In the genomic region with DNA sequence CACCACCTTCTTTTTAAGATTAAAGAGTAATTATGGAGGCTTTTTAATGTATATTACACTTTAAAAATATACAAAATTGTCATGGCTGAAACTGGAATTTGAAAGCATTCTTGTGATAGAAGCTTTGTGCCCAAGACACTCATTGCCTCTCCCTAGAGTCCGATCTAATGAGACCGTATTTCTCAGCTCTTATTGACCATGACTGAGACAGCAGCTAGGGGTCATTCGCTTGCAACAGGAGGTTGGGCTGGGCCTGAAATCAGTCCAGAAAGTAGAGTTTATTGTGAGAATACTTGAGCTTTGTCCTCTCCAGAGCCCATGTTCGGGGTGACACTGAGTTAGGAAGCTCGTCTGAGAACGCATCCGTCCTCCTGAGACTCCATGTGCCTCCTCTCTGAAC, we compare ENCODE assay signal across 29 mouse cellular contexts.
A peak's percentile ranks its signal among the peaks of the same experiment; 100 is the strongest.
DNase-seq lines count a peak whose midpoint lies in the region; ATAC-seq and TF ChIP-seq lines count a peak whose summit lies in the region.
"Had no signal": no experiment of that assay in that cellular context is flagged by ENCODE, and none has a peak within 500 bp of the region (broad histone marks: within the 10 kb centered on the region; RNA-seq: fewer than 3 reads in every experiment).

No protein-coding gene starts in this region.

- no peak for DNase-seq in embryonic facial prominence, embryonic 10.5 days (ENCODE audit: low spot score)
- peak; percentile 58 for DNase-seq in kidney, postnatal 0 days (ENCODE audit: low spot score)
- no peak for DNase-seq in kidney, adult 9 months
- peak; percentile 49 for DNase-seq in embryo, embryonic 10.5 days (ENCODE audit: low spot score)
- DNase-seq in mesoderm, embryonic 11.5 days (ENCODE audit: low read depth, low spot score), result peak; percentile 50
- DNase-seq in adrenal gland, adult 8-10 months, result no peak
- DNase-seq: adrenal gland, postnatal 14 days; B cell, adult 2 months; cerebellum, adult 18-20 months; cerebellum, adult 9-11 months; cerebellum, postnatal 25 days; gastrocnemius, postnatal 10 days; gastrocnemius, postnatal 36 days; heart, postnatal 10 days; heart, postnatal 36 days; kidney, adult 18-20 months had no signal

- TF ChIP-seq CTCF in kidney, postnatal 0 days (IDR thresholded peaks at IDR 0.05; ENCODE audit: low read depth), result no peak

- peaks cover 16% of the 10 kb centered on the region for H3K4me1 ChIP-seq in embryonic facial prominence, embryonic 15.5 days
- peaks cover 35% of the 10 kb centered on the region for H3K4me1 ChIP-seq in embryonic facial prominence, embryonic 10.5 days
- H3K4me1 ChIP-seq in kidney, postnatal 0 days (replicated peaks; ENCODE audit: insufficient read depth, low read length), result no peaks in the 10 kb centered on the region
- H3K4me1 ChIP-seq: forebrain, embryonic 12.5 days; intestine, embryonic 15.5 days had no signal

- no peak for ATAC-seq in embryonic facial prominence, embryonic 15.5 days (ENCODE audit: insufficient number of reproducible peaks, low FRiP score, low TSS enrichment, low read depth)
- no peak for ATAC-seq in kidney, postnatal 0 days (replicated peaks; ENCODE audit: low FRiP score, low read depth)
- ATAC-seq: forebrain, embryonic 16.5 days; hindbrain, embryonic 16.5 days; intestine, embryonic 15.5 days; Patski had no signal

- H3K9ac ChIP-seq in embryonic facial prominence, embryonic 15.5 days, result no peak overlapping the region
- H3K9ac ChIP-seq in kidney, postnatal 0 days (ENCODE audit: low read depth, low read length), result no peak overlapping the region
- H3K9ac ChIP-seq: forebrain, embryonic 12.5 days; heart, embryonic 12.5 days; heart, embryonic 15.5 days; hindbrain, embryonic 13.5 days; intestine, embryonic 15.5 days had no signal

- no peaks in the 10 kb centered on the region for H3K27me3 ChIP-seq in embryonic facial prominence, embryonic 15.5 days
- peaks cover 6% of the 10 kb centered on the region for H3K27me3 ChIP-seq in embryonic facial prominence, embryonic 10.5 days (replicated peaks; ENCODE audit: low read depth, poor library complexity, severe bottlenecking)
- H3K27me3 ChIP-seq in kidney, postnatal 0 days (ENCODE audit: insufficient read depth, low read length), result no peaks in the 10 kb centered on the region
- H3K27me3 ChIP-seq: CH12.LX; forebrain, embryonic 12.5 days; heart, embryonic 12.5 days; heart, embryonic 15.5 days; intestine, embryonic 15.5 days; Patski had no signal

- no peak overlapping the region for H3K4me2 ChIP-seq in embryonic facial prominence, embryonic 15.5 days (replicated peaks)
- no peak overlapping the region for H3K4me2 ChIP-seq in kidney, postnatal 0 days (ENCODE audit: low read length)
- H3K4me2 ChIP-seq: forebrain, embryonic 12.5 days; heart, embryonic 12.5 days; heart, embryonic 15.5 days; hindbrain, embryonic 13.5 days; intestine, embryonic 15.5 days had no signal

- 0 out of 2 replicates have a peak overlapping the region, but pooled peaks have one; percentile 8 for H3K27ac ChIP-seq in embryonic facial prominence, embryonic 15.5 days (replicated peaks)
- H3K27ac ChIP-seq in embryonic facial prominence, embryonic 10.5 days (replicated peaks), result no peak overlapping the region
- no peak overlapping the region for H3K27ac ChIP-seq in kidney, postnatal 0 days
- H3K27ac ChIP-seq: forebrain, embryonic 12.5 days; heart, embryonic 15.5 days; hindbrain, embryonic 10.5 days; hindbrain, embryonic 13.5 days; intestine, embryonic 15.5 days had no signal

- H3K4me3 ChIP-seq in embryonic facial prominence, embryonic 15.5 days (replicated peaks), result no peak overlapping the region
- H3K4me3 ChIP-seq in embryonic facial prominence, embryonic 10.5 days, result no peak overlapping the region
- H3K4me3 ChIP-seq in kidney, postnatal 0 days (replicated peaks; ENCODE audit: low read depth, low read length), result no peak overlapping the region
- H3K4me3 ChIP-seq: erythroblast, embryonic 14.5 days; forebrain, embryonic 12.5 days; heart, embryonic 12.5 days; heart, embryonic 15.5 days; hindbrain, embryonic 10.5 days; hindbrain, embryonic 13.5 days; intestine, embryonic 15.5 days had no signal

- no peaks in the 10 kb centered on the region for H3K9me3 ChIP-seq in embryonic facial prominence, embryonic 15.5 days (replicated peaks)
- no peaks in the 10 kb centered on the region for H3K9me3 ChIP-seq in embryonic facial prominence, embryonic 10.5 days
- H3K9me3 ChIP-seq in kidney, postnatal 0 days (replicated peaks; ENCODE audit: low read length), result no peaks in the 10 kb centered on the region
- H3K9me3 ChIP-seq: forebrain, embryonic 12.5 days; G1E; heart, embryonic 12.5 days; heart, embryonic 15.5 days; hindbrain, embryonic 10.5 days; hindbrain, embryonic 13.5 days; intestine, embryonic 15.5 days had no signal

- 61% methylated on average over 7 of the region's 7 CpGs for whole genome bisulfite sequencing in embryonic facial prominence, embryonic 15.5 days
- WGBS in embryonic facial prominence, embryonic 10.5 days, result 63% methylated on average over 7 of the region's 7 CpGs
- WGBS in kidney, postnatal 0 days, result 43% methylated on average over 7 of the region's 7 CpGs

- H3K36me3 ChIP-seq in embryonic facial prominence, embryonic 15.5 days, result no peaks in the 10 kb centered on the region
- H3K36me3 ChIP-seq in embryonic facial prominence, embryonic 10.5 days (replicated peaks), result no peaks in the 10 kb centered on the region
- no peaks in the 10 kb centered on the region for H3K36me3 ChIP-seq in kidney, postnatal 0 days (ENCODE audit: insufficient read depth, low read length)
- H3K36me3 ChIP-seq: forebrain, embryonic 12.5 days; G1E; heart, embryonic 12.5 days; heart, embryonic 15.5 days; hindbrain, embryonic 10.5 days; hindbrain, embryonic 13.5 days; intestine, embryonic 15.5 days had no signal

Comparison
In these comparisons a context has a peak if more than half of its experiments do, and no peak if none do; other contexts are left out.
1. DNase-seq: peak in kidney, postnatal 0 days (single experiment), embryo, embryonic 10.5 days (single experiment) and mesoderm, embryonic 11.5 days (single experiment); none in embryonic facial prominence, embryonic 10.5 days (single experiment), kidney, adult 9 months (single experiment) and adrenal gland, adult 8-10 months (single experiment).